Mouse (Mus musculus): ENCODE measurements around the gene Ddx4. TPM values are rescaled to one million over a fixed set of nuclear protein-coding genes. Genes with fewer than 3 reads are reported as not detected.

The Ddx4 gene
- polyA plus RNA-seq (2015; fragmentation: Nextera tagmentation; extraction: Ambion mirVana), result 0.18 and 0.21 TPM in 2 replicates

DNA sequence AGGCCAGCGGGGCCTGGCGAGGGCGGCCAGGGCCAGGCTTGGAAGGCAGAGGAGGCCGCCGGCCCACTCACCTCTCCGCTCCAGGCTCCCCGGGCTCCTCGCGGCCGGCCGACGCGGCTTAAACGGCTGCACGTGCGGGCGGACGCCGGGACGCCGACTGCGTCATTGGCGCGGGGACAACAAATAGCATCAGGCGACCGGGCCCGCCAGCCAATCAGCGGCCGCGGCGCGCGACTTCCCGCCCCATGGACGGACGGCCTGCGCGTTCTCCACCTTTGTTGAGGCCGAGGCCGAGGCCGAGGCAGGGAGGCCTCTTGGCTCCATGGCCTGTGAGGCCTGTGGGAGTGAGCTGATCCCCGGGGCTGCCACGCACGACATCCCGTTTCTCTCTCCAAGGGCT, at the start of gene Ddx4:
Gene Ddx4 (minus strand): TSS at position 271 of the 400 bp plus-strand sequence.
- Histone ChIP-seq H3K4me1 (replicated peaks; ENCODE audit: control insufficient read depth, insufficient read depth, low read length) (no peaks in the 10 kb centered on the region), H3K27ac (ENCODE audit: low read length) (no peak within 1 kb of the TSS), H3K27me3 (ENCODE audit: control insufficient read depth, insufficient read depth, low read depth, low read length) (no peaks in the 10 kb centered on the region), H3K9me3 (ENCODE audit: control insufficient read depth, low read length) (peaks cover 11% of the 10 kb centered on the region), H3K4me3 (ENCODE audit: low read length) (no peak within 1 kb of the TSS), H3K36me3 (ENCODE audit: control insufficient read depth, insufficient read depth, low read length) (no peaks in the 10 kb centered on the region), H3K4me2 (ENCODE audit: low read depth, low read length) (no peak within 1 kb of the TSS), H3K9ac (ENCODE audit: low read length) (no peak within 1 kb of the TSS)
- no peak for ATAC-seq (ENCODE audit: low read depth)
- 68% methylated on average over 42 of the region's 45 CpGs for WGBS

DNA sequence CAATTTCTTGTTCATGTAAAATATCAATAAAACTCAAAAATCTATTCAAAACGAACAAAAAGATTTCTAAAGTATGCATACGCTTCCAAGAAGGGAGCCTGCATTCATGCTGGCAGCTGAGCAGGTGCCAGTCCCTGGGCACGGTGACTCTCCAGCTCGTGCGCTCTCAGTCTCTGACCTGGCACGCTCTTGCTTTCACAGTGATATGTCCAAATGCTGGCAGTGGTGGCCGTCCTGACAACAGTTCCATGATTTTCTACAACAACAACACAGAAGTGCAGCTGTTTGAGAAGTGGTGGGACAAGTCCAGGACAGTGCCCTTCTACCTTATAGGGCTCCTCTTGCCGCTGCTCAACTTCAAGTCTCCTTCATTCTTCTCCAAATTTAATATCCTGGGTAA, 49.0 kb upstream of the Ddx4 start:
- 81% methylated on average over 8 of the region's 8 CpGs for WGBS
- Histone ChIP-seq H3K27me3 (ENCODE audit: control insufficient read depth, insufficient read depth, low read depth, low read length) (no peaks in the 10 kb centered on the region), H3K4me1 (replicated peaks; ENCODE audit: control insufficient read depth, insufficient read depth, low read length) (no peaks in the 10 kb centered on the region), H3K4me2 (ENCODE audit: low read depth, low read length) (no peak overlapping the region), H3K36me3 (ENCODE audit: control insufficient read depth, insufficient read depth, low read length) (no peaks in the 10 kb centered on the region), H3K27ac (ENCODE audit: low read length) (no peak overlapping the region), H3K4me3 (ENCODE audit: low read length) (no peak overlapping the region), H3K9me3 (ENCODE audit: control insufficient read depth, low read length) (no peaks in the 10 kb centered on the region), H3K9ac (ENCODE audit: low read length) (no peak overlapping the region)
- ATAC-seq (ENCODE audit: low read depth), result no peak

DNA sequence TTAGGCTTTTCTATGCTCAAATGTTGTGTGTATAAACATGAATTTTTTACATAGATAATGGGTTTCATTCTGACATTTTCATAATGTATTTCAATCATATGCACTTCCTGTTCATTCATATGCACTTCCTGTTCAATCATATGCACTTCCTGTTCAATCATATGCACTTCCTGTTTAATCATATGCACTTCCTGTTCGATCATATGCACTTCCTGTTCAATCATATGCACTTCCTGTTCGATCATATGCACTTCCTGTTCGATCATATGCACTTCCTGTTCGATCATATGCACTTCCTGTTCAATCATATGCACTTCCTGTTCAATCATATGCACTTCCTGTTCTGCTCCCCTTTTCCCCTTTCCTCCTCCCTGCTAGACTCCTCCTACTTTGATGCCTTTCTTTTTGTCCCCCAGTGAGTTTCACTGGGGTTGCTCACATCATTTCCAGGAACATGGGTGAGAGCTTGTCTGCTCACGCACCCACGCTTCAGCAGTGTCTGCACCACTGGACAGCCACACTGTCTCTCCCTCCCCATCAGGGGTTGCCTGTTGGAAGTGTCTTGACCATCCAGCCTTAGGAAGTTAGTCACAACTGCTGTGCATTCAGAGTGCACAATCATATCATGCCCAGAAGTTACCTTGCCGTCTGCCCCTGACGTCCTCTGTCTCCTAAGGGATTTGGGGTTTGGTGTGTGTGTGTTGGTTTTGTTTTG, 43.4 kb upstream of the Ddx4 start:
- Histone ChIP-seq H3K36me3 (ENCODE audit: control insufficient read depth, insufficient read depth, low read length) (peaks cover 5% of the 10 kb centered on the region; the same call in 1 of the 2 replicates), H3K4me1 (replicated peaks; ENCODE audit: control insufficient read depth, insufficient read depth, low read length) (no peaks in the 10 kb centered on the region), H3K9me3 (ENCODE audit: control insufficient read depth, low read length) (peaks cover 3% of the 10 kb centered on the region), H3K27ac (ENCODE audit: low read length) (no peak overlapping the region), H3K27me3 (ENCODE audit: control insufficient read depth, insufficient read depth, low read depth, low read length) (no peaks in the 10 kb centered on the region), H3K4me3 (ENCODE audit: low read length) (no peak overlapping the region), H3K4me2 (ENCODE audit: low read depth, low read length) (no peak overlapping the region), H3K9ac (ENCODE audit: low read length) (no peak overlapping the region)
- no peak for ATAC-seq (ENCODE audit: low read depth)
- WGBS, result 95% methylated on average over 8 of the region's 8 CpGs

DNA sequence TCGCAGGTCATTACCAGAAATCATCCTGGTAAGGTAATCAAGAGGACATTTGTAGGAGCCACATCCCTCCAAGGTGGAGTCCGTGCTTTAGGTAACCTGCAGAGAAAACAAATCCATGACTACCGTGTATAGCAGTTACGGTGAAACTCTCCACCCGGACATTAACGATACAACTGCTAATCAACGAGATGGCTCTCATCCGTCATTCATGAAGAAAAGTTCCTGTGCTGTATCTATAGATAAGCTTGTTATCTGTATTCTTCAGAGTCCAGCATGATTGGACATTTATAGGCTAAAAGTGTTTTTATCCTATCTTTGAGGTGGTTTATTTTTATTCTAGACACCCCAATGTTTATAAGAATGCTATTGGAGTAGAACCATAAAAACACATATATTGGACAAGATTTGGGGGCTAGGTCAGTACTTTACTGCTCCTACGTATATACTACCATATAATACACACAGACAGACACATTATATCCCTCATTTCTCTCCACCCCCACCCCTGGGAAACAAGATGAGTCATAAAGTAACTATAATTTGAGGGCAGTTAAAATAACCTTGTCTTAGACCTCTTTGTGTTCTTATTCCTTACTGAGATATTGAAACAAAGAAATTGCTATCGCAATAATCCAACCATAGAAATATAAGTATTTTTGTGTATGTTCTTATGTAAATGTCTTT, 40.7 kb upstream of the Ddx4 start:
- peaks cover 3% of the 10 kb centered on the region for H3K9me3 ChIP-seq (ENCODE audit: control insufficient read depth, low read length)
- WGBS, result 87% methylated on average over 10 of the region's 10 CpGs
- no peaks in the 10 kb centered on the region for H3K4me1 ChIP-seq (replicated peaks; ENCODE audit: control insufficient read depth, insufficient read depth, low read length)
- no peak overlapping the region for H3K27ac ChIP-seq (ENCODE audit: low read length)
- H3K36me3 ChIP-seq (ENCODE audit: control insufficient read depth, insufficient read depth, low read length), result peaks cover 5% of the 10 kb centered on the region; the same call in 1 of the 2 replicates
- no peak overlapping the region for H3K4me2 ChIP-seq (ENCODE audit: low read depth, low read length)
- H3K9ac ChIP-seq (ENCODE audit: low read length), result no peak overlapping the region
- no peak for ATAC-seq (ENCODE audit: low read depth)
- H3K4me3 ChIP-seq (ENCODE audit: low read length), result no peak overlapping the region
- no peaks in the 10 kb centered on the region for H3K27me3 ChIP-seq (ENCODE audit: control insufficient read depth, insufficient read depth, low read depth, low read length)

DNA sequence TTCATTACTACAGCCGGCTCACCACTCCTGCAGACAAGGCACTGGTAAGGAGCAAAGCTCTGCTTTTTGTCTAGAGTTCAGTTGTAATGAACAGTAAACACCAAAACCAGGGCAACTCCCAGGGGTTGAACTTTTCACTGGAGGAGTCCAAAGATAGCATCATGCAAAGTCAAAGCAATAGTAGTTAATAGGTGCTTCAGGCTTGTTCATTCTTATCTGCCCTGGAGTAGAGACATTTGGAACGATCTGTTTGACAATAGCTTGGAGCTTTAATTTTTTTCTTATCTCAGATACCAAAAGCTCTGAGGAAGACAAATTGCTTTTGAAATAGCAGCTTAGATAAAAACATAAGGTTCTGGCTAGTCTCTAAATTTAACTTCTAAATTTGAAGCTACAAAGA, 33.9 kb upstream of the Ddx4 start:
- peaks cover 4% of the 10 kb centered on the region for H3K4me1 ChIP-seq (replicated peaks; ENCODE audit: control insufficient read depth, insufficient read depth, low read length)
- 46% methylated on average over 2 of the region's 2 CpGs for WGBS
- no peak for ATAC-seq (ENCODE audit: low read depth)
- H3K4me3 ChIP-seq (ENCODE audit: low read length), result no peak overlapping the region
- H3K27ac ChIP-seq (ENCODE audit: low read length), result no peak overlapping the region
- H3K9ac ChIP-seq (ENCODE audit: low read length), result no peak overlapping the region
- H3K27me3 ChIP-seq (ENCODE audit: control insufficient read depth, insufficient read depth, low read depth, low read length), result no peaks in the 10 kb centered on the region
- H3K36me3 ChIP-seq (ENCODE audit: control insufficient read depth, insufficient read depth, low read length), result no peaks in the 10 kb centered on the region
- H3K9me3 ChIP-seq (ENCODE audit: control insufficient read depth, low read length), result no peaks in the 10 kb centered on the region
- no peak overlapping the region for H3K4me2 ChIP-seq (ENCODE audit: low read depth, low read length)

DNA sequence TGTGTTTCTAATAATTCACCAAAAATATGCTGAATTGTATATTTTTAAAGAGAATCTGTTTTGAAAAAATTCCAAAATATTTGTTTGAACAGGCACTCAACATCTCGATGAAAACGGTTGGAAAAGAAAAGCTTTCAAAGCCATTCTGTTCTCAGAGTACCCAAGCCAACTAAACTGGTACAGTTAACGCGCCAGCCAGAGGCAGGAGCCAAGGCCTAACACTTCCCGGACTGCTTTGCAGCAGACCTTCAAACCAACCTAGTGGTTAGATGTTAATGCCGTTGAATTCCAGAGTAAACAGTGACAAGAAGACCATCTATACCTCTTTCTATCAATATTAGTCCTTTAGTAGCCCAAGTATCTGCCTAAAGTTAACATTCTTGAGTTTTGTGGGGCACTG, 31.7 kb upstream of the Ddx4 start:
- no peaks in the 10 kb centered on the region for H3K27me3 ChIP-seq (ENCODE audit: control insufficient read depth, insufficient read depth, low read depth, low read length)
- H3K27ac ChIP-seq (ENCODE audit: low read length), result peak overlapping the region; percentile 53; the same call in 1 of the 2 replicates
- H3K4me1 ChIP-seq (replicated peaks; ENCODE audit: control insufficient read depth, insufficient read depth, low read length), result peaks cover 4% of the 10 kb centered on the region
- no peak overlapping the region for H3K4me2 ChIP-seq (ENCODE audit: low read depth, low read length)
- H3K4me3 ChIP-seq (ENCODE audit: low read length), result no peak overlapping the region
- ATAC-seq (ENCODE audit: low read depth), result no peak
- no peak overlapping the region for H3K9ac ChIP-seq (ENCODE audit: low read length)
- H3K36me3 ChIP-seq (ENCODE audit: control insufficient read depth, insufficient read depth, low read length), result no peaks in the 10 kb centered on the region
- H3K9me3 ChIP-seq (ENCODE audit: control insufficient read depth, low read length), result no peaks in the 10 kb centered on the region
- WGBS, result 58% methylated on average over 6 of the region's 6 CpGs

DNA sequence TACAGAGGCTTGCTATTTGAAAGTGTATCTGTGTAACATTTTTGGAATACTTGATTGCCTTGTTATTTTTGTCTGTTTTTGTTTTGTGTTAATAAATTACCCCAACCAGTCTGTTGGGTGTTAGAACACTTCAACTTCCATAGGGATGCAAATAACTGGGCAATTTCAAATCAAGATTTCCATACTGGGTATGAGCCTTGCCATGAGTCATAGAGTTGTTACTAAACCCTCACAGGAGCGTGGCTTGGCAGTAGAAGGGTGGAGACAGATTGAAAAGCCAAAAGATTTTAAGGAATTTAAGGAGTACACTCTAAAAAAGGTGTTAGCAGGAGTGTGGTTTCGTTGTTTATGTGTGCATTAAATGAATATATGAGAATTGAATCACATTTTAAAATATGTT, 31.0 kb upstream of the Ddx4 start:
- no peak for ATAC-seq (ENCODE audit: low read depth)
- Histone ChIP-seq H3K9ac (ENCODE audit: low read length) (no peak overlapping the region), H3K27me3 (ENCODE audit: control insufficient read depth, insufficient read depth, low read depth, low read length) (no peaks in the 10 kb centered on the region), H3K27ac (ENCODE audit: low read length) (no peak overlapping the region), H3K4me3 (ENCODE audit: low read length) (no peak overlapping the region), H3K36me3 (ENCODE audit: control insufficient read depth, insufficient read depth, low read length) (peaks cover 2% of the 10 kb centered on the region; the same call in 1 of the 2 replicates), H3K4me2 (ENCODE audit: low read depth, low read length) (no peak overlapping the region), H3K4me1 (replicated peaks; ENCODE audit: control insufficient read depth, insufficient read depth, low read length) (peaks cover 4% of the 10 kb centered on the region), H3K9me3 (ENCODE audit: control insufficient read depth, low read length) (no peaks in the 10 kb centered on the region)
- 60% methylated on average over 2 of the region's 2 CpGs for WGBS

DNA sequence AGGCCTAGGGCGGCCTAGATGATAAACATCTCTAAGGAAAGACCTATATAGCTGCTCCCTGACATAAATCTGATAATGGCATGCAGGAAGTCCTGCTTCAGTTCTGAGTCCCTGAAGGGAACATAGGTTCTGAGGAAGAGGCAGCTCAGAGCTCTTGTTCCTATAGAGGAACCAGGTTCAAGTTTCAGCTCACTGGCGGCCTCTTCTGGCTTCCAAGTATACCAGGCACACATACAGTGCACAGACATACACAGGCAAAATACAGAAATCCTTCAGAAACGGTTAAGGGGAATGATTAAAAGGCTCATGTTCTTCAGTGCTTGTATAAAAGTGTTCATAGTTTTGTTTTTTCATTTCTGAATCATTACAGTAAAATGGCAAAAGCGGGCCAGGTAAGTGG, 25.9 kb upstream of the Ddx4 start:
- Histone ChIP-seq H3K27me3 (ENCODE audit: control insufficient read depth, insufficient read depth, low read depth, low read length) (no peaks in the 10 kb centered on the region), H3K4me2 (ENCODE audit: low read depth, low read length) (no peak overlapping the region), H3K27ac (ENCODE audit: low read length) (no peak overlapping the region), H3K36me3 (ENCODE audit: control insufficient read depth, insufficient read depth, low read length) (peaks cover 2% of the 10 kb centered on the region; the same call in 1 of the 2 replicates), H3K4me1 (replicated peaks; ENCODE audit: control insufficient read depth, insufficient read depth, low read length) (peaks cover 5% of the 10 kb centered on the region), H3K4me3 (ENCODE audit: low read length) (no peak overlapping the region), H3K9ac (ENCODE audit: low read length) (no peak overlapping the region), H3K9me3 (ENCODE audit: control insufficient read depth, low read length) (0 out of 2 replicates have a peak, but pooled peaks cover 3% of the 10 kb centered on the region)
- no peak for ATAC-seq (ENCODE audit: low read depth)
- WGBS, result 89% methylated on average over 4 of the region's 4 CpGs

DNA sequence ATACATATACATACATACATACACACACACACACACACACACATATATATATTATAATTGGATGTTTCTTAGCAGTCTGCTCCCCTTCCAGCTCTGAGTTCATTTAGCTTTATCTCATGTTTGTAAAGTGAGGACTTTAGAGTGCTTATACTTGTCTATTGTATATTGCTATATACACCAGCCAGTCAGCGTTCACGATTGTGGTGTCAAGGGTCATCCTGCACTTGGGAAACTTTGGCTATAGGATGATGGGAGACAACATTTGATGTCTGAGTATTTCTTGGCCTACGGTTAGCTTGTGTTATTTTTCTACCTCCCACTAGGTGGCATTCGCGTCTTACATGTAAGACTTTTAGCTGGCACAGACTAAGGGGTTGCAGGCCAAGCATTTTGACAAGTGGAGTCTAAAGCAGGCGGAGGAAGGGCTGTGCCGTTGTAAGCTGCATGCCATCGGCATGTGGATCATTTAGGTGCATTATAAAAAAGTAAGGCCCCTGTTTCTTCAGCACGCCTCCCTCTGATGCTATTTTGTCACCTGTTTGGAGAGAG, 21.7 kb upstream of the Ddx4 start:
- Histone ChIP-seq H3K9me3 (ENCODE audit: control insufficient read depth, low read length) (0 out of 2 replicates have a peak, but pooled peaks cover 3% of the 10 kb centered on the region), H3K4me3 (ENCODE audit: low read length) (no peak overlapping the region), H3K4me1 (replicated peaks; ENCODE audit: control insufficient read depth, insufficient read depth, low read length) (peaks cover 5% of the 10 kb centered on the region), H3K27me3 (ENCODE audit: control insufficient read depth, insufficient read depth, low read depth, low read length) (no peaks in the 10 kb centered on the region), H3K4me2 (ENCODE audit: low read depth, low read length) (no peak overlapping the region), H3K36me3 (ENCODE audit: control insufficient read depth, insufficient read depth, low read length) (peaks cover 2% of the 10 kb centered on the region), H3K27ac (ENCODE audit: low read length) (no peak overlapping the region), H3K9ac (ENCODE audit: low read length) (no peak overlapping the region)
- WGBS, result 8% methylated on average over 9 of the region's 9 CpGs
- peak; percentile 90 for ATAC-seq (ENCODE audit: low read depth)
